Mouse (Mus musculus) Patski (cell line): ENCODE data around the gene Ndufaf8. TPM values are rescaled to one million over a fixed set of nuclear protein-coding genes. Genes with fewer than 3 reads are reported as not detected.

Experiments
- ATAC-seq: fragments of 100-300 bp; one replicate; pipeline ENCODE4 v1.8.0; 2021
- CTCF ChIA-PET: fragments of 350-600 bp; sonication (Branson Sonifier 250); formaldehyde crosslinking; loops from one replicate; lab custom pipeline; 2022; ENCODE audit warnings: inconsistent platforms; lab: Charles Lee
- POLR2A ChIA-PET: fragments of 350-600 bp; sonication (Branson Sonifier 250); formaldehyde crosslinking; loops from one replicate; lab custom pipeline; 2022; ENCODE audit warnings: antibody characterized with exemption, inconsistent platforms; lab: Charles Lee
- DNase-seq: peaks from one replicate; pipeline ENCODE4 v3.0.0-alpha.2; 2011; ENCODE audit warnings: low read depth, low spot score
- H3K27me3 ChIP-seq: fragments of 371-371 bp; one replicate; pipeline ENCODE4 v1.5.1; 2021
- CTCF ChIP-seq: fragments of 100-300 bp; IDR thresholded peaks from one replicate; pipeline ENCODE4 v1.5.1; 2021
- in situ Hi-C: fragments of 300-500 bp; cut with MboI; formaldehyde crosslinking; loops from 3 replicates; pipeline ENCODE4 v1.11.1; 2018; ENCODE audit warnings: low pct_unique_long_range_greater_than_20kb, mixed read lengths
- polyA plus RNA-seq: library from polyadenylated mRNA; unstranded; gene quantifications from one replicate; pipeline ENCODE4 v1.2.3, GENCODE M21; 2021

The Ndufaf8 gene
- polyA plus RNA-seq, 1 experiment from 2014 or later = 57.3 TPM

GRCm38 (mm10) chr11:120085891-120086627 lies 12.7 kb upstream of the Ndufaf8 start:
- DNase-seq (no peak), ATAC-seq (peak; percentile 11)
- TF ChIP-seq CTCF = no peak
- no peaks in the 10 kb centered on the region for H3K27me3 ChIP-seq
- in situ Hi-C loops = no loop called here
- ChIA-PET POLR2A (interaction anchor here (0.8 to 1.4 kb wide), 2 partner anchors 10 to 12 kb away, joined by 3 to 6 read pairs; no protein-coding TSS in a partner anchor), CTCF (interaction anchor here (1.1 to 1.4 kb wide), 2 partner anchors 10 to 79 kb away, joined by 3 to 4 read pairs; no protein-coding TSS in a partner anchor)

GRCm38 (mm10) chr11:120086702-120087152 lies 12.0 kb upstream of the Ndufaf8 start, which contains the start of gene Cep131:
TSS of gene Cep131 (minus strand) at chr11:120086827.
- TF ChIP-seq CTCF = no peak
- in situ Hi-C loops = no loop called here
- POLR2A ChIA-PET = no interaction called here
- DNase-seq (peak; percentile 71), ATAC-seq (peak; percentile 97)
- H3K27me3 ChIP-seq = no peaks in the 10 kb centered on the region
- CTCF ChIA-PET = interaction anchor here (1.1 to 1.4 kb wide), 2 partner anchors 9 to 79 kb away, joined by 3 to 4 read pairs; no protein-coding TSS in a partner anchor

- DNase-seq = no peak
- TF ChIP-seq CTCF = no peak
- CTCF ChIA-PET = no interaction called here
- no peaks in the 10 kb centered on the region for H3K27me3 ChIP-seq
- no peak for ATAC-seq
- POLR2A ChIA-PET = no interaction called here
- in situ Hi-C loops = no loop called here
These were observed 8.1 kb upstream of the Ndufaf8 start for GRCm38 (mm10) chr11:120090661-120091060.

- ChIA-PET CTCF (no interaction called here), POLR2A (interaction anchor here (0.6 kb wide), 1 partner anchor 40 kb away, joined by 5 read pairs; no protein-coding TSS in a partner anchor)
- no peak for DNase-seq
These were observed 5.7 kb upstream of the Ndufaf8 start for GRCm38 (mm10) chr11:120092817-120093591.

GRCm38 (mm10) chr11:120101036-120101435 lies 2.3 kb downstream of the Ndufaf8 start:
- ChIA-PET POLR2A (interaction anchor here (0.9 to 1.1 kb wide), 2 partner anchors 83 to 204 kb away, joined by 3 to 4 read pairs; no protein-coding TSS in a partner anchor), CTCF (interaction anchor here (0.7 to 1.9 kb wide), 6 partner anchors 10 to 88 kb away, joined by 3 to 9 read pairs (median 3); no protein-coding TSS in a partner anchor)
- TF ChIP-seq CTCF = no peak
- ATAC-seq (no peak), DNase-seq (no peak)
- no peaks in the 10 kb centered on the region for H3K27me3 ChIP-seq
- in situ Hi-C loops = no loop called here

More at GRCm38 (mm10) chr11:120092817-120093591, 5.7 kb upstream of the Ndufaf8 start:
- no peaks in the 10 kb centered on the region for H3K27me3 ChIP-seq
- ATAC-seq = no peak
- in situ Hi-C loops = no loop called here
- no peak for TF ChIP-seq CTCF

- no peak for DNase-seq
- ChIA-PET POLR2A (no interaction called here), CTCF (interaction anchor here (1.6 kb wide), 1 partner anchor 204 kb away, joined by 3 read pairs; no protein-coding TSS in a partner anchor)
- no peak for ATAC-seq
- TF ChIP-seq CTCF = no peak
- H3K27me3 ChIP-seq = no peaks in the 10 kb centered on the region
- in situ Hi-C loops = no loop called here
These were observed 4.8 kb downstream of the Ndufaf8 start for GRCm38 (mm10) chr11:120103431-120103997.

- ChIA-PET CTCF (interaction anchor here (0.8 to 7.4 kb wide), 5 partner anchors 8 to 202 kb away, joined by 3 to 35 read pairs (median 3); no protein-coding TSS in a partner anchor), POLR2A (interaction anchor here (0.7 to 1.0 kb wide), 3 partner anchors 59 to 238 kb away, joined by 3 to 4 read pairs (median 3); no protein-coding TSS in a partner anchor)
- in situ Hi-C loops = no loop called here
- TF ChIP-seq CTCF = no peak
- no peaks in the 10 kb centered on the region for H3K27me3 ChIP-seq
- ATAC-seq (no peak), DNase-seq (no peak)
These were observed 8.3 kb downstream of the Ndufaf8 start for GRCm38 (mm10) chr11:120107026-120107425.

GRCm38 (mm10) chr11:120107796-120108195 lies 9.1 kb downstream of the Ndufaf8 start:
- ChIA-PET POLR2A (interaction anchor here (0.8 to 1.0 kb wide), 2 partner anchors 59 to 237 kb away, joined by 3 to 4 read pairs; no protein-coding TSS in a partner anchor), CTCF (interaction anchor here (1.1 to 7.4 kb wide), 3 partner anchors 12 to 201 kb away, joined by 3 to 35 read pairs (median 13); no protein-coding TSS in a partner anchor)
- DNase-seq = no peak
- ATAC-seq = no peak
- no peak for TF ChIP-seq CTCF
- in situ Hi-C loops = no loop called here
- H3K27me3 ChIP-seq = no peaks in the 10 kb centered on the region

GRCm38 (mm10) chr11:120109558-120110210 lies 11.0 kb downstream of the Ndufaf8 start:
- TF ChIP-seq CTCF = no peak
- no peak for DNase-seq
- ChIA-PET POLR2A (interaction anchor here (0.7 to 1.1 kb wide), 2 partner anchors 86 to 198 kb away, joined by 3 to 4 read pairs; no protein-coding TSS in a partner anchor), CTCF (interaction anchor here (1.2 to 7.4 kb wide), 10 partner anchors 10 to 243 kb away, joined by 3 to 35 read pairs (median 6); partner anchors contain the start of genes Ndufaf8 and Tepsin)
- ATAC-seq = no peak
- no peaks in the 10 kb centered on the region for H3K27me3 ChIP-seq
- in situ Hi-C loops = no loop called here
